Mouse (Mus musculus) embryonic facial prominence, embryonic 14.5 days (tissue): ENCODE data around the gene Faah. TPM values are rescaled to one million over a fixed set of nuclear protein-coding genes. Genes with fewer than 3 reads are reported as not detected.
A peak's percentile ranks its signal among the peaks of the same experiment; 100 is the strongest.

ENCODE experiments used
- ATAC-seq: fragments of 200-750 bp; cut with Nextera tagmentation; 2 replicates; pipeline ENCODE4 v1.8.0; 2017; ENCODE audit warnings: low read depth, moderate number of reproducible peaks, moderate TSS enrichment
- DNase-seq: peaks from one replicate; pipeline ENCODE4 v3.0.0-alpha.2; 2015; ENCODE audit warnings: low spot score
- H3K27ac ChIP-seq: fragments of 300-500 bp; sonication (generic); replicated peaks from 2 replicates; pipeline ENCODE4 v1.5.1; 2014; ENCODE audit warnings: low read depth, mild to moderate bottlenecking, low read length, moderate library complexity
- H3K27me3 ChIP-seq: fragments of 300-500 bp; sonication (generic); replicated peaks from 2 replicates; pipeline ENCODE4 v1.6.1; 2014; ENCODE audit warnings: low read length; ENCODE audit not compliant: control insufficient read depth, insufficient read depth
- H3K36me3 ChIP-seq: fragments of 300-500 bp; sonication (generic); 2 replicates; pipeline ENCODE4 v1.6.1; 2014; ENCODE audit warnings: low read length, mixed read lengths; ENCODE audit not compliant: control insufficient read depth, insufficient read depth
- H3K4me1 ChIP-seq: fragments of 300-500 bp; sonication (generic); 2 replicates; pipeline ENCODE4 v1.6.1; 2014; ENCODE audit warnings: antibody characterized with exemption, low read length; ENCODE audit not compliant: control insufficient read depth, insufficient read depth
- H3K4me2 ChIP-seq: fragments of 300-500 bp; sonication (generic); 2 replicates; pipeline ENCODE4 v1.6.1; 2014; ENCODE audit warnings: low read depth, mild to moderate bottlenecking, low read length, moderate library complexity, mixed read lengths
- H3K4me3 ChIP-seq: fragments of 300-500 bp; sonication (generic); 2 replicates; pipeline ENCODE4 v1.5.1; 2014; ENCODE audit warnings: low read depth, mild to moderate bottlenecking, low read length
- H3K9ac ChIP-seq: fragments of 300-500 bp; sonication (generic); 2 replicates; pipeline ENCODE4 v1.6.1; 2014; ENCODE audit warnings: low read depth, mild to moderate bottlenecking, low read length, moderate library complexity, mixed read lengths
- H3K9me3 ChIP-seq: fragments of 300-500 bp; sonication (generic); 2 replicates; pipeline ENCODE4 v1.6.1; 2016; ENCODE audit warnings: low read length; ENCODE audit not compliant: control insufficient read depth
- WGBS: fragments of 180-500 bp; shearing (Covaris S2); extraction: QIAGEN DNeasy Blood & Tissue Kit; methylation state at CpG from one replicate; pipeline ENCODE4 v1.1.7; 2014; 5-methylcytosine and 5-hydroxymethylcytosine counted together
- polyA plus RNA-seq: library from polyadenylated mRNA; unstranded; fragments of >200 nt; fragmentation: Nextera tagmentation; extraction: Ambion mirVana; gene quantifications from 2 replicates; pipeline ENCODE4 v1.2.1, GENCODE M21; 2014

Faah gene
- polyA plus RNA-seq: 3.8 and 4.5 TPM in 2 replicates

- no peaks in the 10 kb centered on the region for H3K36me3 ChIP-seq
- H3K4me3 ChIP-seq: peak within 1 kb of the TSS; percentile 62
- no peak for DNase-seq
- H3K9ac ChIP-seq: peak within 1 kb of the TSS; percentile 61
- peak; percentile 41 for ATAC-seq
- H3K4me2 ChIP-seq: peak within 1 kb of the TSS; percentile 100
- no peaks in the 10 kb centered on the region for H3K9me3 ChIP-seq
- H3K27ac ChIP-seq: no peak within 1 kb of the TSS
- 13% methylated on average over 11 of the region's 18 CpGs for WGBS
- peaks cover 62% of the 10 kb centered on the region for H3K27me3 ChIP-seq
- H3K4me1 ChIP-seq: no peaks in the 10 kb centered on the region
Observed at GRCm38 (mm10) chr4:116017902-116018746, at the start of gene Faah. Faah (minus strand) TSS chr4:116017926.

GRCm38 (mm10) chr4:116063855-116064254, 46.1 kb upstream of the Faah start:
- H3K4me3 ChIP-seq: no peak overlapping the region
- peaks cover 37% of the 10 kb centered on the region for H3K36me3 ChIP-seq
- WGBS: 50% methylated on average over 1 of the region's 1 CpGs
- ATAC-seq (no peak), DNase-seq (no peak)
- no peak overlapping the region for H3K4me2 ChIP-seq
- no peaks in the 10 kb centered on the region for H3K27me3 ChIP-seq
- H3K27ac ChIP-seq: no peak overlapping the region
- H3K4me1 ChIP-seq: no peaks in the 10 kb centered on the region
- H3K9ac ChIP-seq: no peak overlapping the region
- H3K9me3 ChIP-seq: no peaks in the 10 kb centered on the region

- ATAC-seq: no peak
- DNase-seq: no peak
- 77% methylated on average over 5 of the region's 5 CpGs for WGBS
- H3K27ac ChIP-seq: no peak overlapping the region
- no peaks in the 10 kb centered on the region for H3K27me3 ChIP-seq
- H3K36me3 ChIP-seq: no peaks in the 10 kb centered on the region
- no peak overlapping the region for H3K4me3 ChIP-seq
- no peaks in the 10 kb centered on the region for H3K9me3 ChIP-seq
- no peak overlapping the region for H3K9ac ChIP-seq
- H3K4me2 ChIP-seq: no peak overlapping the region
- H3K4me1 ChIP-seq: no peaks in the 10 kb centered on the region
Observed at GRCm38 (mm10) chr4:116059012-116059726, 41.4 kb upstream of the Faah start.

- no peak for ATAC-seq
- DNase-seq: no peak
- H3K4me3 ChIP-seq: no peak overlapping the region
- H3K36me3 ChIP-seq: no peaks in the 10 kb centered on the region
- WGBS: 0% methylated on average over 1 of the region's 1 CpGs
- H3K27ac ChIP-seq: no peak overlapping the region
- H3K27me3 ChIP-seq: no peaks in the 10 kb centered on the region
- no peak overlapping the region for H3K4me2 ChIP-seq
- 0 out of 2 replicates have a peak, but pooled peaks cover 4% of the 10 kb centered on the region for H3K4me1 ChIP-seq
- no peak overlapping the region for H3K9ac ChIP-seq
- no peaks in the 10 kb centered on the region for H3K9me3 ChIP-seq
Observed at GRCm38 (mm10) chr4:116057559-116057958, 39.8 kb upstream of the Faah start.

GRCm38 (mm10) chr4:116053399-116053961, 35.8 kb upstream of the Faah start, which contains the start of gene Nsun4:
Nsun4 (minus strand) TSS chr4:116053876.
- Histone ChIP-seq H3K4me2 (peak within 1 kb of the TSS; percentile 83), H3K4me1 (0 out of 2 replicates have a peak, but pooled peaks cover 8% of the 10 kb centered on the region), H3K9ac (peak within 1 kb of the TSS; percentile 64), H3K9me3 (no peaks in the 10 kb centered on the region), H3K27me3 (no peaks in the 10 kb centered on the region), H3K4me3 (peak within 1 kb of the TSS; percentile 54), H3K36me3 (no peaks in the 10 kb centered on the region), H3K27ac (peak within 1 kb of the TSS; percentile 92)
- DNase-seq (peak; percentile 97), ATAC-seq (peak; percentile 97)
- WGBS: under 1% methylated on average over 35 of the region's 35 CpGs

- peak overlapping the region; percentile 54 for H3K4me3 ChIP-seq
- peaks cover 7% of the 10 kb centered on the region; the same call in 1 of the 2 replicates for H3K36me3 ChIP-seq
- 8% methylated on average over 22 of the region's 22 CpGs for WGBS
- no peaks in the 10 kb centered on the region for H3K9me3 ChIP-seq
- H3K27me3 ChIP-seq: no peaks in the 10 kb centered on the region
- DNase-seq (peak; percentile 73), ATAC-seq (peak; percentile 56)
- 0 out of 2 replicates have a peak, but pooled peaks cover 8% of the 10 kb centered on the region for H3K4me1 ChIP-seq
- peak overlapping the region; percentile 83 for H3K4me2 ChIP-seq
- H3K27ac ChIP-seq: peak overlapping the region; percentile 92
- H3K9ac ChIP-seq: peak overlapping the region; percentile 64
Observed at GRCm38 (mm10) chr4:116052526-116053293, 35.0 kb upstream of the Faah start.

- ATAC-seq (no peak), DNase-seq (no peak)
- Histone ChIP-seq H3K4me3 (no peak overlapping the region), H3K27me3 (no peaks in the 10 kb centered on the region), H3K4me1 (0 out of 2 replicates have a peak, but pooled peaks cover 8% of the 10 kb centered on the region), H3K27ac (no peak overlapping the region), H3K4me2 (no peak overlapping the region), H3K9me3 (no peaks in the 10 kb centered on the region), H3K9ac (no peak overlapping the region), H3K36me3 (peaks cover 16% of the 10 kb centered on the region; the same call in 1 of the 2 replicates)
- 80% methylated on average over 3 of the region's 3 CpGs for WGBS
Observed at GRCm38 (mm10) chr4:116049211-116049610, 31.5 kb upstream of the Faah start.
